Mouse (Mus musculus) hindbrain, embryonic 14.5 days (tissue): ENCODE data around the gene Ccdc69. TPM values are rescaled to one million over a fixed set of nuclear protein-coding genes. Genes with fewer than 3 reads are reported as not detected.
"Not testable (repeated sequence)": the region's sequence is repeated elsewhere in the genome, so short reads cannot be mapped to it uniquely, and the experiment has no call there.

Experiments
- ATAC-seq: fragments of 200-750 bp; cut with Nextera tagmentation; 2 replicates; pipeline ENCODE4 v1.8.0; 2017; ENCODE audit warnings: moderate number of reproducible peaks, mild to moderate bottlenecking, moderate TSS enrichment, moderate library complexity; ENCODE audit not compliant: low FRiP score
- DNase-seq: peaks from one replicate; pipeline ENCODE4 v3.0.0-alpha.2; 2015; ENCODE audit warnings: low spot score
- H3K27ac ChIP-seq: fragments of 300-500 bp; sonication (generic); 2 replicates; pipeline ENCODE4 v1.5.1; 2014; ENCODE audit warnings: mild to moderate bottlenecking, moderate library complexity
- H3K27me3 ChIP-seq: fragments of 300-500 bp; sonication (generic); 2 replicates; pipeline ENCODE4 v1.6.1; 2014; ENCODE audit warnings: mild to moderate bottlenecking, low read length, mixed read lengths; ENCODE audit not compliant: control insufficient read depth, insufficient read depth
- H3K36me3 ChIP-seq: fragments of 300-500 bp; sonication (generic); replicated peaks from 2 replicates; pipeline ENCODE4 v1.6.1; 2014; ENCODE audit not compliant: control insufficient read depth, insufficient read depth
- H3K4me1 ChIP-seq: fragments of 300-500 bp; sonication (generic); replicated peaks from 2 replicates; pipeline ENCODE4 v1.6.1; 2014; ENCODE audit warnings: antibody characterized with exemption, low read length, mixed read lengths; ENCODE audit not compliant: control insufficient read depth, insufficient read depth
- H3K4me2 ChIP-seq: fragments of 300-500 bp; sonication (generic); replicated peaks from 2 replicates; pipeline ENCODE4 v1.6.1; 2014; ENCODE audit warnings: mild to moderate bottlenecking, moderate library complexity
- H3K4me3 ChIP-seq: fragments of 300-500 bp; sonication (generic); replicated peaks from 2 replicates; pipeline ENCODE4 v1.5.1; 2014; ENCODE audit warnings: mild to moderate bottlenecking, low read length
- H3K9ac ChIP-seq: fragments of 300-500 bp; sonication (generic); 2 replicates; pipeline ENCODE4 v1.6.1; 2014
- H3K9me3 ChIP-seq: fragments of 300-500 bp; sonication (generic); 2 replicates; pipeline ENCODE4 v1.6.1; 2016; ENCODE audit warnings: low read length; ENCODE audit not compliant: control insufficient read depth
- WGBS: fragments of 180-500 bp; shearing (Covaris S2); extraction: QIAGEN DNeasy Blood & Tissue Kit; methylation state at CpG from one replicate; pipeline ENCODE4 v1.1.7; 2014; 5-methylcytosine and 5-hydroxymethylcytosine counted together
- polyA plus RNA-seq: library from polyadenylated mRNA; unstranded; fragments of >200 nt; fragmentation: Nextera tagmentation; extraction: Ambion mirVana; gene quantifications from 2 replicates; pipeline ENCODE4 v1.2.1, GENCODE M21; 2014

Ccdc69 gene
- polyA plus RNA-seq, 1 experiment from 2014 or later = 0.36 TPM

DNA sequence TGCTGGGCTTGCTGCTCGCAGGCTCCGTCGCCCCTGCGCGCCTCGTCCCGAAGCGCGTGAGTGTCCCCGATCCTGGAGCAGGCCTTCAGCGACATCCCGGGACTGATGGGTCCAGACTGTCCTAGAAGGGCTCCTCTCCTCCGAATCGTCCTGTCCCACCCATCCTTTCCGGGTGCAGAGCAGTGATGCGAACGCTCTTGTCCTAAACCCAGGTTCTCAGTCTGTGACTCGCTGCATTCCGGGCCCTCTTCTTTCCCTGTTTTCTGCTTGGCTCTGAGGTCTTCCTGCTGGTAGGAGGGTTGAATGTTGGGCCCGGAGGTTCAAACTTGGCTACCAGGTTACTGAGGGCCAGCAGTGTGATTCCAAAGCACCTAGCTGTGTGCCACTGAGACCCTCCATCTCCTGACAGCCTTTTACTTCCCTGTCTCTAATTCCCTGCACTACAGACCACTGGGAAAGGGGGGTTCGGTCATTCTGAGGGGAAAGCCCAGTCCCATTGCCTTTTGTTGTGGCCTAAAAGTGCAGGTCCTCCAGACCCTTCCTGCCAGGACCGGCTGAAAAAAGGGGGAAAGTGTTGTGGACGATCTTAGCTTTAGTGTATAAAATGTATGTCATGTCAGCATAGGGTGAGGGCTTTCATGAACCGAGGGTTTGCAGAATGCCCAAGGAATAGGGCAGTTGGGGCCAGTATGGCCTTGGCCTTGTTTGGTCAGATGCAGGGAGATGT, 20.4 kb upstream of the Ccdc69 start:
- peak; percentile 9; the same call in 1 of the 2 replicates for ATAC-seq
- Histone ChIP-seq H3K4me2 (peak overlapping the region; percentile 71), H3K36me3 (no peaks in the 10 kb centered on the region), H3K9ac (peak overlapping the region; percentile 70), H3K4me1 (peaks cover 4% of the 10 kb centered on the region; the same call in 1 of the 2 replicates), H3K4me3 (peak overlapping the region; percentile 56), H3K9me3 (no peaks in the 10 kb centered on the region), H3K27me3 (no peaks in the 10 kb centered on the region), H3K27ac (peak overlapping the region; percentile 44)
- DNase-seq = no peak
- 12% methylated on average over 24 of the region's 24 CpGs for WGBS

- Histone ChIP-seq H3K4me2 (peak within 1 kb of the TSS; percentile 71), H3K27ac (peak within 1 kb of the TSS; percentile 44), H3K27me3 (no peaks in the 10 kb centered on the region), H3K4me1 (peaks cover 4% of the 10 kb centered on the region; the same call in 1 of the 2 replicates), H3K36me3 (no peaks in the 10 kb centered on the region), H3K4me3 (peak within 1 kb of the TSS; percentile 56), H3K9me3 (no peaks in the 10 kb centered on the region), H3K9ac (peak within 1 kb of the TSS; percentile 70)
- ATAC-seq (peak; percentile 95), DNase-seq (peak; percentile 88)
- 2% methylated on average over 45 of the region's 45 CpGs for WGBS
Observed at GRCm38 (mm10) chr11:55097463-55098188, 19.7 kb upstream of the Ccdc69 start, which contains the start of gene Gm2a. Gm2a (plus strand) TSS chr11:55098115.

- 40% methylated on average over 11 of the region's 11 CpGs for WGBS
- ATAC-seq = no peak
- Histone ChIP-seq H3K27ac (0 out of 2 replicates have a peak overlapping the region, but pooled peaks have one; percentile 10), H3K4me3 (peak overlapping the region; percentile 56), H3K4me1 (peaks cover 4% of the 10 kb centered on the region; the same call in 1 of the 2 replicates), H3K27me3 (no peaks in the 10 kb centered on the region), H3K9ac (no peak overlapping the region), H3K9me3 (no peaks in the 10 kb centered on the region), H3K4me2 (peak overlapping the region; percentile 71), H3K36me3 (no peaks in the 10 kb centered on the region)
- DNase-seq = no peak
Observed at GRCm38 (mm10) chr11:55096731-55097462, 19.0 kb upstream of the Ccdc69 start.

- 85% methylated on average over 4 of the region's 4 CpGs for WGBS
- not testable (repeated sequence) for DNase-seq, H3K9ac ChIP-seq, H3K27ac ChIP-seq, ATAC-seq, H3K4me2 ChIP-seq, H3K9me3 ChIP-seq, H3K4me3 ChIP-seq, H3K27me3 ChIP-seq, H3K4me1 ChIP-seq, H3K36me3 ChIP-seq
Observed at GRCm38 (mm10) chr11:55096296-55096695, 18.4 kb upstream of the Ccdc69 start.

DNA sequence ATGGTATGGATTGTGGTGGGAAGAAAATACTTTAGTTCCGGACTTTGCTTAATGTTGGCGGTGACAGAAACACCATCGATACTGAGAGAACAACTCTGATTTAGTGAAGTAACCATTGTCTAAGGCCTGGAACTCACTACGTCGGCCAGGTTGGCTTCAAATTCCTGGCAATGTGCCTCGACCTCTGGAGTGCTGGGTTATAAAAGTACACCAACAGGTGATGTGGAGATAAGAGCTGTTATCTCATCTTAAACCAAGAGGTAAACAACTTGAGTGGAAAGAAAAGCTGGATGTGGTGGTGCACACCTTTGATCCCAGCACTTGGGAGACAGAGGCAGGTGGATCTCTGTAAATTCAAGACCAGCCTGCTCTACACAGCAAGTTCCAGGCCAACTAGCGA, 15.2 kb upstream of the Ccdc69 start:
- H3K4me3 ChIP-seq = no peak overlapping the region
- WGBS = 89% methylated on average over 7 of the region's 7 CpGs
- no peaks in the 10 kb centered on the region for H3K4me1 ChIP-seq
- H3K9ac ChIP-seq = no peak overlapping the region
- no peaks in the 10 kb centered on the region for H3K27me3 ChIP-seq
- H3K36me3 ChIP-seq = no peaks in the 10 kb centered on the region
- no peaks in the 10 kb centered on the region for H3K9me3 ChIP-seq
- no peak overlapping the region for H3K4me2 ChIP-seq
- ATAC-seq (no peak), DNase-seq (no peak)
- no peak overlapping the region for H3K27ac ChIP-seq

GRCm38 (mm10) chr11:55089892-55090291, 12.0 kb upstream of the Ccdc69 start:
- H3K36me3 ChIP-seq = no peaks in the 10 kb centered on the region
- no peak for ATAC-seq
- 85% methylated on average over 2 of the region's 2 CpGs for WGBS
- H3K9me3 ChIP-seq = no peaks in the 10 kb centered on the region
- no peak for DNase-seq
- H3K4me2 ChIP-seq = no peak overlapping the region
- H3K4me1 ChIP-seq = no peaks in the 10 kb centered on the region
- H3K27me3 ChIP-seq = no peaks in the 10 kb centered on the region
- no peak overlapping the region for H3K9ac ChIP-seq
- H3K4me3 ChIP-seq = no peak overlapping the region
- no peak overlapping the region for H3K27ac ChIP-seq

- Histone ChIP-seq H3K9ac (no peak overlapping the region), H3K4me3 (no peak overlapping the region), H3K27me3 (no peaks in the 10 kb centered on the region), H3K27ac (no peak overlapping the region), H3K4me2 (no peak overlapping the region), H3K4me1 (no peaks in the 10 kb centered on the region), H3K9me3 (no peaks in the 10 kb centered on the region), H3K36me3 (no peaks in the 10 kb centered on the region)
- no peak for ATAC-seq
- WGBS = 7% methylated on average over 10 of the region's 10 CpGs
- DNase-seq = peak; percentile 88
Observed at GRCm38 (mm10) chr11:55087006-55087405, 9.1 kb upstream of the Ccdc69 start.

GRCm38 (mm10) chr11:55085396-55085795, 7.5 kb upstream of the Ccdc69 start:
- ATAC-seq = no peak
- Histone ChIP-seq H3K9ac (no peak overlapping the region), H3K4me1 (no peaks in the 10 kb centered on the region), H3K36me3 (no peaks in the 10 kb centered on the region), H3K9me3 (no peaks in the 10 kb centered on the region), H3K4me3 (no peak overlapping the region), H3K27ac (no peak overlapping the region), H3K27me3 (no peaks in the 10 kb centered on the region), H3K4me2 (no peak overlapping the region)
- DNase-seq = no peak
- 70% methylated on average over 5 of the region's 5 CpGs for WGBS

GRCm38 (mm10) chr11:55084629-55085028, 6.7 kb upstream of the Ccdc69 start:
- H3K27ac ChIP-seq = no peak overlapping the region
- ATAC-seq (no peak), DNase-seq (no peak)
- H3K9ac ChIP-seq = no peak overlapping the region
- no peaks in the 10 kb centered on the region for H3K9me3 ChIP-seq
- 82% methylated on average over 4 of the region's 4 CpGs for WGBS
- H3K36me3 ChIP-seq = no peaks in the 10 kb centered on the region
- no peak overlapping the region for H3K4me2 ChIP-seq
- no peak overlapping the region for H3K4me3 ChIP-seq
- H3K4me1 ChIP-seq = no peaks in the 10 kb centered on the region
- no peaks in the 10 kb centered on the region for H3K27me3 ChIP-seq
